Mouse (Mus musculus): Measurements from ENCODE around the gene Ddx55. TPM values are rescaled to one million over a fixed set of nuclear protein-coding genes. Genes with fewer than 3 reads are reported as not detected.
"Not testable (repeated sequence)": the region's sequence is repeated elsewhere in the genome, so short reads cannot be mapped to it uniquely, and the experiment has no call there.

Ddx55 gene
- total RNA-seq, 2 experiments from 2014 or later = 24.0 to 25.2 TPM

DNA sequence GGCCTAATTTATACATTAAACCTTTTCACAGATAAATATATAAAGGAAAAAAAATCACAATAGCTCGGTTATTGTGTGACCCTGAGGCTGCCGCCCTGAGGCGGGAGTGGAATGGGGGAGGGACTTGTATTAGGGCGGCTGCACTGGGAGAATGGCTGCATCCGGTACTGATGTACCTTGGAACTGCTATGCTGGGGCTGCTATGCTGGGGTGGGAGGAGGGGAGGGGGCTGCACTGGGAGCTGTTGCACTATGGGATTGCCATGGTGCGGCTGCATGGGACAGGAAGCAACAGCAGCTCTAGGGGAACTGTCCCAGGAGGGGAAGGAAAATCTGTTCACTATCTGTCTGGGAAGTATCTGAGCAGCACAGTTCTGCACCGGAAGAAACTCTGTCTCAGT lies 20.2 kb upstream of the Ddx55 start:
- peak in 1 of 2 experiments; percentile 45 for DNase-seq (ENCODE audit: extremely low spot score in 1 of 2, low spot score in 2 of 2)
- intact Hi-C loops (cut with DNase I) = loop anchor here (5.0 kb wide), 1 partner anchor 45 kb away; no protein-coding TSS in a partner anchor

DNA sequence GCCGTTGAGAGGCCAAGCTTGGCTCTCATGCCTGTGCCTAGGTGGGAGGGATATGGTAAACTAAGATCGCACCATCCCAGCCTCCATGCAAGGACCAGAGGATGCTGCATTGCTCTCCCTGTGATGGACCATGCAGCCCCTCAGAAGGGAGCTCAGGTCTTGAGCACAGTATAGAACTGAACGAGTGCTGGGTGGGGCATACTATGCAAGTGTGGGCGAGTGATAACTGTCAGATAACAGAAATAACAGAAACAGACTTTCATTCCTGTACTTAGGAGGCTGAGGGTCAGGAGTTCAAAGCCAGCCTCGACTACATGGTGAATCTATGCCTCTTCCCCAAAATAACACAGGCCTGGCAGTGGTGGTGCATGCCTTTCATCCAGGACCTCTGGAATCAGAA lies 17.6 kb upstream of the Ddx55 start:
- intact Hi-C loops (cut with DNase I) = loop anchor here (5.0 kb wide), 1 partner anchor 98 kb away; the partner anchor contains the start of gene Kmt5a
- DNase-seq (ENCODE audit: extremely low spot score in 1 of 2, low spot score in 2 of 2) = no peak

DNA sequence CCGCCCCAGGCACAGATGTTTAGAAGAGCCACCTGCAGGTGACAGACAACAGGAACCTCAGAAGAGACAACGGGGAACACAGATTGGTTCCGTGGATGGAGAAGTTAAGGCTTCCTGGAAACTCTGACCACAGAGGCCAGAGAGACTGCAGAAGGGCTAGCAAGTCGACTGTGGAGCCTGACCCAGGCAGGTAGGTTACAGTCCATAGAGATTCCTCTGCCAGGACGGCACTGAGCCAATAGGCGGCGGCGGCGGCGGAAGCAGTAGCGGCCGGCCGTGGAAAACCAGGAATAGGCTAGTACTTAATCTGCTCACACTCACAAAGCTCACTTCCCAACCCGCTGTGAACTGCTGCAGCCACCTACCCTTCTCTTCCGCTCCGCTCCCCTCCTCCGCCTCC lies 15.9 kb upstream of the Ddx55 start:
- intact Hi-C loops (cut with DNase I) = loop anchor here (5.0 kb wide), 1 partner anchor 99 kb away; the partner anchor contains the start of gene Kmt5a
- peak in 1 of 2 experiments; percentile 68 for DNase-seq (ENCODE audit: extremely low spot score in 1 of 2, low spot score in 2 of 2)

DNA sequence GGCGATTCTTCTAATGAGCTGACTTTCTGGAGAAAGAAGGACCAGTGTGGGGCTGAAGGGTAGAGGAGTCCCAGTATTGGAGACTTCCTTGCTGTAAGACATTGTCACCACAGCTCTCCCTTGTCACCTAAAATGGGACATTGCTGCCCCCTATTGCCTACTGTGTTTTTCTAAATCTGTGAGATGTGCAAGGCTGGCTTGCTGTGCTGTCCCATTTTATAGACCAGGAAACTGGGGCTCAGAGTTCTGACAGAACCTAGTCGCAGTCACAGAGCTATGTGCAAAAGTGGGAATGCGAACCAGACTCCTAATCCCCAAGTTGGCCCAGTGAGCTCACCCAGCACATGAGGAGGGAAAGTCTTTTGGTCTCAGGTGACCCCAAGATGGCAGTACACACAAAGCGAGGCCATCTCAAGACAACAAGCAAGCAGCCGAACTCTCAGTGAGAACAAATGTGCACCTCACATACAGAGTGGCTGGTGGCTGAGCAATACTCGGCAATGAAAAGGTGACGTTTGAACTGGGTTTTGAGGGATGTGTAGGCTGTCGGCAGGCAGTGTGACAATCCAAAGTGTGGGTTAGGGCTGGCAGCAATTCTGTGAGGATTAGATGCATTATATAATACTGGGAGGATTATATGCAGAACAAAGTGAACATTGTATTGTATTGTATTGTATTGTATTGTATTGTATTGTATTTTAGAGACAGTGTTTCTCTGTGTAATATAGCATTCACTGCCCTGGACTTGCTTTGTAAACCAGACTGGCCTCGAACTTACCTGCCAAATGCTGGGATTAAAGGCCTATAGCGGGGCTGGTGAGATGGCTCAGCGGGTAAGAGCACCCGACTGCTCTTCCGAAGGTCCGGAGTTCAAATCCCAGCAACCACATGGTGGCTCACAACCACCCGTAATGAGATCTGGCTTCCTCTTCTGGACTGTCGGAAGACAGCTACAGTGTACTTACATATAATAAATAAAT lies 13.6 kb upstream of the Ddx55 start:
- intact Hi-C loops (cut with DNase I) = loop anchor here (5.0 kb wide), 1 partner anchor 102 kb away; the partner anchor contains the start of gene Kmt5a
- DNase-seq (ENCODE audit: extremely low spot score in 1 of 2, low spot score in 2 of 2) = peak; percentile 56 to 66

DNA sequence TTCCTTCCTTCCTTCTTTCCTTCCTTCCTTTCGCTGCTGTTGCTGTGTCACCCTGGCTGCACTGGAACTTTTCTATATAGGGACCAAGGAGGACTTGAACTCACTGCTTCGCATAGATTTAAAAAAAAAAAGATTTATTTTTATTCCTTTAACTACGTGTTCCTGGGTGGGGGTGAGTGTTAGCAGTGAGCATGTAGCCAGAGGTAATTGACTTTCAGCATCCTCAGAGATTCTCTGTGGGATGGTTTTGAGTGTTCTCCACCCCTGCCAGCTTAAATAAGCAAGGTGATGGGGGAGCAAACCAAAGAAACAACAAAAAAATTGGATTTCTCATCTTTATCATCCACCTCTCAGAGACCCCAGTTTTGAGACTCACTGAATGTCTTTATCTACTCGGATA lies 12.8 kb upstream of the Ddx55 start:
- DNase-seq (ENCODE audit: extremely low spot score in 1 of 2, low spot score in 2 of 2) = no peak
- intact Hi-C loops (cut with DNase I) = loop anchor here (5.0 kb wide), 1 partner anchor 103 kb away; the partner anchor contains the start of gene Kmt5a

DNA sequence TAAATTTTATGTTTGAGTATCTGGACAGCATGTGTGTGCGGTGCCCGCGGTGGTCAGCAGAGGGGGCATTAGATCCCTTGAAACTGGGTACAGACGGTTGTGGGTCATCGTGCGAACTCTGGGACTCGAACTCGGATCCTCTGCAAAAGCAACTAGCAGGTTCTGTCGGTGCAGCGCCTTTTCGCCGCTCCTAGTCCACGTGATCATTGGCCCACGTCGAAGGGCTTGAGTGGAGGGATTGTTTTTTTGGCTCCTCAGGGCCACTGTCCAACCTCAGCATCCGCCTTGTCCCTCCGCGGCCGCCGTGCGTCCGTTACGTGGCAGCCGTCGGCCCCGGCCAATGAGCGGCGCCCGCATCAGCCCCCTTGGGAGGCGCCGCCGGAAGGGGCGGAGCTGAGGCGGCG lies 12.3 kb upstream of the Ddx55 start, which contains the start of gene Tmed2:
Gene Tmed2 (plus strand): TSS at position 313 of the 404 bp plus-strand sequence.
- intact Hi-C loops (cut with DNase I) = no loop called here
- peak; percentile 97 for DNase-seq (ENCODE audit: extremely low spot score in 1 of 2, low spot score in 2 of 2)

DNA sequence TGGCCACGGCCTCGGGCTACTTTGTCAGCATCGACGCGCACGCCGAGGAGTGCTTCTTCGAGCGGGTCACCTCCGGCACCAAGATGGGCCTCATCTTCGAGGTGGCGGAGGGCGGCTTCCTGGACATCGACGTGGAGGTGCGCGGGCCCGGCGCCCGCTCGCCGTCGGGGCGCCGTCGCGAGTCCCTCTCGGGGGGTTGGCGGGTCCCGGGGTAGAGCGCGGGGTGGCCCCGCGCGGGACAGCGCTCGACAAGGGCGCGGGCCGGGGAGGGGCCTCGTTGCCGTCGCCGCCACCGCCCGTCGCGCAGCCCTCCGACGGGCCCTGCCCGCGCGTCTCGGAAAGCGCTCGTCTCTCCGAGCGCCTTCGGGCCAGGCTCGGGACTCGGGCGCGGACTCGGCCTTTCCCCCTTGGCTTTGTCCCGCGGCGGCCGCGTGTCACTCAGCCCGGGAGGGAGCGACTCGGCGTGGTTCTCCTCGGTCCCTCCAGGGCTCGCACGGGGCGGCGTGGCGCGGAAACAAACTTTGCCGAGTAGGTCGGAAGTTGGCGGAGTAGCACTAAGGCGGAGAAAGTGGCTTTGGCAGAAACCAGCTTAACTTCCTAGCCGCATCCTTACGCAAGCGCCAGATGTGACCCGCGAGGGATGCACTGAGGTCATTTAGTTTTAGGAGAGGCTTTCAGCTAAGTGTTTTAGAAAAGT lies 11.6 kb upstream of the Ddx55 start:
- peak in 1 of 2 experiments; percentile 84 for DNase-seq (ENCODE audit: extremely low spot score in 1 of 2, low spot score in 2 of 2)
- intact Hi-C loops (cut with DNase I) = no loop called here

DNA sequence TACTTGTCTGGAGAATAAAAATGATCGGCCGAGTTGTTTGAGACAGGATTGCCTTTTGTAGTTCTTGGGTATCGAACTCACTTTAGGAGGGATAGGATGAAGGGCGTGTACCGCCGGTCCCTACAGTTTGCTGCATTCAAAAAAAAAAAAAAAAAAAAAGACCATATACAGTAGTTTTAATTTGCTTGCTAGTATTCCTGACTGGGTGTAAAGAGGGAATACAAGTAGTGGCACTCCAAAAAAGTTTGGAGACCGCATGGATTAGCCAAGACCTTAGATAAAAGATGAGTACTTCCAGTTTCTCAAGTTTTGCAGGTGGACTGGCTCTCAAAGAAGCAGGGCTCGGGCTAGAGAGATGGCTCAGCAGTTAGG lies 11.1 kb upstream of the Ddx55 start:
- no peak for DNase-seq (ENCODE audit: extremely low spot score in 1 of 2, low spot score in 2 of 2)
- intact Hi-C loops (cut with DNase I) = no loop called here

DNA sequence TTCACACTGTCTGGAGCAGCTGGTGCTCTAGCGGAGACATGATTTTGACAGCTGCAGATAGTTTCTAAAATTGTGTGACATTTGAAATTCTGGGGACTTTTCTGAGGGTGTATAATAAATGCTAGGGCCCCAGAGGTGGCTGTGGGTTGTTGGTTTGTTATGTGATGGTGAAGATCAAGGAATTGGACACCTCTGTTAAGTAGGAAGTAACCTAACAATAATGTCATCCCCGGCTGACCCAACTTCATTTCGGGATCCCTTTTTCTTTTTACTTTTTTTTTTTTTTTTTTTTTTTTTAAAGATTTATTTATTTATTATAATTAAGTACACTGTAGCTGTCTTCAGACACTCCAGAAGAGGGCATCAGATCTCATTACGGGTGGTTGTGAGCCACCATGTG lies 1.9 kb upstream of the Ddx55 start:
- DNase-seq (ENCODE audit: extremely low spot score in 1 of 2, low spot score in 2 of 2); intact Hi-C loops (cut with DNase I): not testable (repeated sequence)

DNA sequence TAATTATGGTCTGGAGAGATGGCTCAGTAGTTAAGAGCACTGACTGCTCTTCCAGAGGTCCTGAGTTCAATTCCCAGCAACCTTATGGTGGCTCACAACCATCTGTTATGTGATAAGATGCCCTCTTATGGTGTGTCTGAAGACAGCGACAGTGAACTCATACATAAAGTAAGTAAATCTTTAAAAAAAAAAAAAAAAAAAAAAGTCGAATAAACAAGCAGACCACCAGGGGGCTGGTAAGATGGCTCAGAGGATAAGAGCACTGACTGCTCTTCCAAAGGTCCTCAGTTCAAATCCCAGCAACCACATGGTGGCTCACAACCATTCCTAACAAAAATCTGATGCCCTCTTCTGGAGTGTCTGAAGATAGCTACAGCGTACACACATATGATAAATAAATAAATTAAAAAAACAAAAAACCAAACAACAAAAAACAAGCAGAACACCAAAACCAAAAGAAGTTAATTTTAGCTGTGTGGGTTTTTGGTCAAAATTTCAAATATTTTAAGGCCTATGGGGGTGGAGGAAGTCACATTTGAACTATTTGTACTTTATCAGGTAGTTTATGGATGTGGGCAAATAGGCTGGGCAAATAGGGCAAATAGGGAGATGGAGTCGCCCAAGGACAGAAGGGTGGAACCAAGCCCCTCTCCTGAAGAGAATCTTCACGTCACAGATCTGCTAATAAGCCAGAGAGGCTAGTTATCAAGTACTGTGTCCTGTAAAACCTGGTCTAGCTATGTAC lies 1.1 kb upstream of the Ddx55 start:
- intact Hi-C loops (cut with DNase I); DNase-seq (ENCODE audit: extremely low spot score in 1 of 2, low spot score in 2 of 2): not testable (repeated sequence)

DNA sequence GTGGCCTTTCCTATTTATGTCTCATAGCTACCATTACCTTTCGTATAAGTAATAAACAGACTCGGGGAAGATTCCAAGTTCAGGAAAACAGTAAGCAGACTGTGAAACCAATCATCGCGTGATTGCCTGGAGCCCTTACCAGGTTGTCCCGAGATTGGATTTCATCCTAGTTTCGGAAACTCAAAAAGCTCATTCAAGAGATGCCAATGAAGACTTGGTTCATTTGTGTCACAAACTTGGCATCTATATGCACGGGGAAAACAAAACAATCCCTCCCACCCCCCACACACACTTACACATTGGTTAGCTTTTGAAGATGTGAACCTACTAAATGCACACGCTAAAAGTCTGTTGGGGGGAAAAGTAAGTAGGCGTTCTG lies 581 bp upstream of the Ddx55 start:
- no peak for DNase-seq (ENCODE audit: extremely low spot score in 1 of 2, low spot score in 2 of 2)
- intact Hi-C loops (cut with DNase I) = no loop called here

DNA sequence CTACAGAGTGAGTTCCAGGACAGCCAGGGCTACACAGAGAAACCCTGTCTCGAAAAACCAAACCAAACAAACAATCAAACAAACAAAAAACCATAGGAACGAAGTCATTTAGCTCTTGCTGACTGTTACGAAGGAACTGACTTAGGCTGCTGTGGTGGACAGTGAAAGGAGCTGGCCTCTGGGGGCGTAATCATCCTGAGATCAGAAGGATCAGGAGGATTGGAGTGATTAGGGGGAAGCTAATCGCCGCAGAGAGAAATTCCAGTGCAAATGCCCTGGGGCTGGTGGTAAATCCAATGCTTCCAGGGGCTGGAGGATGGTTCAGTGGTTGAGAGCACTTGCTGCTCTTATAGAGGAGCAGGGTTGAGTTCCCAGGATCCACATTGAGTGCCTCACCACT lies 943 bp downstream of the Ddx55 start:
- intact Hi-C loops (cut with DNase I) = no loop called here
- no peak for DNase-seq (ENCODE audit: extremely low spot score in 1 of 2, low spot score in 2 of 2)

DNA sequence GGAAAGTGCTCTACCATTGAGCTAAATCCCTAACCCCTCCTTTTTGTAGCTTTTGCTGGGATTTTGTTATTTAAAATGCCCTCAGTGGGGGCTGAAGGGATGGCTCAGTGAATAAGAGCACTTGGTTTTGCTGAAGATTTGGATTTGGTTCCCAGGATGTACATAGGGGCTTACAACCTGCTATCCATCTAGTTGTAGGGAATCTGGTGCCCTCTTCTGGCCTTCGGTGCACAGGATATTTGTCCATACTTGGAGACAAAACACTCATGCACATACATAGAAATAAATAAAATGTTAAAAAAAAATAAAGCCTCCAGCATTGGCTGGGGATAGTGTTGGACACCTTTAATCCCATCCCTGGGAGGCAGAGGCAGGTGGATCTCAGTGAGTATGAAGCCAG lies 2.5 kb downstream of the Ddx55 start:
- intact Hi-C loops (cut with DNase I) = no loop called here
- DNase-seq (ENCODE audit: extremely low spot score in 1 of 2, low spot score in 2 of 2) = no peak

DNA sequence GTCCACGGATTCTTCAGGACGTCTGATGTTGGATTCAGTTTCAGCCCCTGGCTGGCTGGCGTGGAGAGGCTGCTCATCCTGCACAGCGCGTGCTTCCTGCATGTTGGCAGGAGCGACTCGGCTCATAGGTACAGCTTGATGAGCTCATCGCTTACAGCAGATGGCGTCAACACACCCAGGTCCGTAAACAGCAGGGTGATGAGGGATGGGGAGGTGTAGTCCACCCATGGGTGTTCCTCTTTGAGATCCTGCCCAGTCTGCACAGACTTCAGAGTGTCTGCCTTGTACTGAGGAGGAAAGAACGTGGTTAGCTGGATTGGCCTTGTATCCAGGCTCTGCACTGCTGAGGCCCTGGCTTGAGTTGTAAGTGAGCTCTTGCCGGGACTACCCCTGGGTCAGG lies 18.4 kb downstream of the Ddx55 start:
- peak in 1 of 2 experiments; percentile 24 for DNase-seq (ENCODE audit: extremely low spot score in 1 of 2, low spot score in 2 of 2)
- intact Hi-C loops (cut with DNase I) = no loop called here

DNA sequence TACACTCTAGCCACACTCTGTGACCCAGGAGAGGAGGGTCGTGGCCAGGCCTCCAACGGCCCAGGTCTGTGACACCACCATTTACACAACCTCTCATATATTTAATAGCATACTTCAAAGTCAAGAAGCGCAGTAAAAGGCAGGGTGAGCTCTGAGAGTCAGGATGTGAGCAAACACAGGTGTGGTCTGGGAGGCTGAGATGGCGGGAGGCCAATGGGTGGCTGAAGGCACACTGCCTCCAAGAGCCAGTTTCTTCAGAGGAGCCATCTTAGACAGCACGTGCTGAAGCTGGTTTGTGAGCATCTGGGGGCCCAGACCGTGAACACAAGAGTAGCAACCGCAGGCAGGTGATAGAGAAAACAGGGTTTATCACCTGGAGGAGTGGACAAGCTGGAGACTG lies 22.8 kb downstream of the Ddx55 start:
- DNase-seq (ENCODE audit: extremely low spot score in 1 of 2, low spot score in 2 of 2) = no peak
- intact Hi-C loops (cut with DNase I) = no loop called here

DNA sequence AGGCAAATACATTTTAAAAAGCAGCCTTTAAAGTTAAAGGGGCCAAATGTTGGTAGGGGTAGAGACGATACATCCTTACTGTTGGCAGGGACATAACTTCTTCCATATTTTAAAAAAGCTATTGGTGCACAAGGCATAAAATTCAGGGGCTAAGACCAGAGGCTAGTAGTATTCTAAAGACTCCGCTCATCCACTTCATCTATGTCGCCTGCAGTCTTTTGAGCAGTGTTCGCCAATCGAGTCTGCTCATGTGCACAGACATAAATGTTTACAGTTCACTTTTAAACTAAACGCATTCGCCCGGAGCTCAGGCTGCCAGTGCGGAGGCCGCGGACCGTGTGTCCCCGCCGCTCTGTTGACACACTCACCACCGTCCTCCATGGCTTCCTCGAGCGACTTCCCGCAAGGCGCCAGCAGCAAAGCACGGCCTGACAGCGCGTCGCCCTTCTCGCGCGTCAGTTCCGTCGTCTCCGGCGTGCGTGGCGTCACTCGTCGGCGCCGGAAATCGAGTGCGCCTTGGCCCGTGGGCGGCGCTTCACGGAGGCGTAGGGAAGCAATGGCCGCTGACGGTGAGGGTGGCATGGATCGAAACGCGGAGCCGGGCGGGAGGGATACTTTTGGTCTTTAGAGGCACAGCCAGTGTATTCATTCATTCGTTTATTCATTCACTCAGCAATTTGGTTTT lies 26.1 kb downstream of the Ddx55 start, which contains the start of the genes Eif2b1 and Gtf2h3:
Gene Eif2b1 (minus strand): TSS at position 499 of the 685 bp plus-strand sequence.
Gene Gtf2h3 (plus strand): TSS at position 508 of the 685 bp plus-strand sequence.
- DNase-seq (ENCODE audit: extremely low spot score in 1 of 2, low spot score in 2 of 2) = peak; percentile 90 to 96
- intact Hi-C loops (cut with DNase I) = no loop called here

DNA sequence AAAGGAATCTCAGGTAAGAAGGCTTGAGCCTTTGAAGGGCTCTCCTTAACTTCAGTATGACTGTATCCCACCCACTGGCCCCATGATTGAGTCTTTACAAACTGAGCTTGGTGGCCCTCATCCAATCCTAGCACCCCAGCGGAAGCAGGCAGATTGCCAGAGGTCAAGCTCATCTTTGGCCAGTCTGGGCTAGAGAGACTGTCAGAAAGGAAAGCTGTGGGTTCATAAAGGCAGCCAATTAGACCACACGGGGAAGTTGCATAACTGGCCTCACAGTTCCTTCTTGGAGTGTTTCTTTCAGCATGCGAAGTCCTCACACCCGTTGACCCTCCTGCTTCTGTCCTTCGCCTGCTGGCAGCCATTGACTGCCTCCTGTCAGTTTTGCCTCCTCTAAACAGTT lies 29.9 kb downstream of the Ddx55 start:
- no peak for DNase-seq (ENCODE audit: extremely low spot score in 1 of 2, low spot score in 2 of 2)
- intact Hi-C loops (cut with DNase I) = no loop called here

DNA sequence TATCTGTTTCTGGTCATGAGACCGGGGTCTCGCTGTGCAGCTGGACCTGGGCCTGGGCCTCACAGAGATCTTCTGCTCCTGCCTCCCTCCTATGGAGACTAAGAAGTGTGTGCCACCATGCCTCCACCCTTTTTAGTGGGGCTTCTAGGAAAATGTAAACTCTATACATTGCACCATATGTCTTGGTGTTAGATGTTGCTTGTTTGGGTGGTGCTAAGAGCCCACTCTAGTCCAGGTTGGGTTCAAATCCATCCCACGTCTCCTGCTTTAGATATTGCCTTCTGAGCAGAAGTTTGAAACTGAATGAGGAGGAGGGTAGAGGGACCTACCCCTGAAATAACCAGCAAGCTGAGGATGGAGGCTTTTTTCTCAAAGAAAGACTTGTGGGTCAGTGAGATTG lies 40.1 kb downstream of the Ddx55 start:
- no peak for DNase-seq (ENCODE audit: extremely low spot score in 1 of 2, low spot score in 2 of 2)
- intact Hi-C loops (cut with DNase I) = no loop called here

All from left cerebral cortex, postnatal 10 days (tissue).